Mouse (Mus musculus) Patski (cell line): ENCODE measurements at regions not wholly inside any gene's neighbourhood (a gene's known extent, or its start where the extent isn't known, plus 50 kb on each side); places are given as distances from the start of the nearest gene placed in this dataset.

ENCODE experiments used
- ATAC-seq: fragments of 100-300 bp; one replicate; pipeline ENCODE4 v1.8.0; 2021
- CTCF ChIA-PET: fragments of 350-600 bp; sonication (Branson Sonifier 250); formaldehyde crosslinking; loops from one replicate; lab custom pipeline; 2022; ENCODE audit warnings: inconsistent platforms; lab: Charles Lee
- POLR2A ChIA-PET: fragments of 350-600 bp; sonication (Branson Sonifier 250); formaldehyde crosslinking; loops from one replicate; lab custom pipeline; 2022; ENCODE audit warnings: antibody characterized with exemption, inconsistent platforms; lab: Charles Lee
- DNase-seq: peaks from one replicate; pipeline ENCODE4 v3.0.0-alpha.2; 2011; ENCODE audit warnings: low read depth, low spot score
- H3K27me3 ChIP-seq: fragments of 371-371 bp; one replicate; pipeline ENCODE4 v1.5.1; 2021
- CTCF ChIP-seq: fragments of 100-300 bp; IDR thresholded peaks from one replicate; pipeline ENCODE4 v1.5.1; 2021
- in situ Hi-C: fragments of 300-500 bp; cut with MboI; formaldehyde crosslinking; loops from 3 replicates; pipeline ENCODE4 v1.11.1; 2018; ENCODE audit warnings: low pct_unique_long_range_greater_than_20kb, mixed read lengths

- in situ Hi-C loops = no loop called here
- no peaks in the 10 kb centered on the region for H3K27me3 ChIP-seq
- no peak for ATAC-seq
Measured at GRCm38 (mm10) chr3:101696832-101697231, 92.3 kb upstream of the Atp1a1 start.

GRCm38 (mm10) chr3:101694311-101694710 lies 89.8 kb upstream of the Atp1a1 start:
- no peak for DNase-seq
- POLR2A ChIA-PET = no interaction called here
- TF ChIP-seq CTCF = no peak
- CTCF ChIA-PET = interaction anchor here (1.0 to 1.4 kb wide), 4 partner anchors 10 to 200 kb away, joined by 3 to 4 read pairs (median 3); no protein-coding TSS in a partner anchor
- H3K27me3 ChIP-seq = no peaks in the 10 kb centered on the region
- in situ Hi-C loops = loop anchor here (5.0 kb wide), 3 partner anchors 87 to 177 kb away; no protein-coding TSS in a partner anchor
- ATAC-seq = no peak

More at GRCm38 (mm10) chr3:101696832-101697231, 92.3 kb upstream of the Atp1a1 start:
- CTCF ChIA-PET = interaction anchor here (0.7 to 1.7 kb wide), 7 partner anchors 12 to 109 kb away, joined by 3 to 4 read pairs (median 3); no protein-coding TSS in a partner anchor
- DNase-seq = no peak
- POLR2A ChIA-PET = interaction anchor here (0.5 kb wide), 1 partner anchor 103 kb away, joined by 7 read pairs; no protein-coding TSS in a partner anchor
- no peak for TF ChIP-seq CTCF

GRCm38 (mm10) chr3:101691937-101692604 lies 87.6 kb upstream of the Atp1a1 start:
- TF ChIP-seq CTCF = no peak
- in situ Hi-C loops = loop anchor here (5.0 kb wide), 3 partner anchors 85 to 175 kb away; no protein-coding TSS in a partner anchor

GRCm38 (mm10) chr3:101690779-101691178 lies 86.3 kb upstream of the Atp1a1 start:
- DNase-seq = no peak
- TF ChIP-seq CTCF = no peak
- CTCF ChIA-PET = interaction anchor here (0.8 to 3.1 kb wide), 4 partner anchors 10 to 85 kb away, joined by 3 to 14 read pairs (median 4); no protein-coding TSS in a partner anchor
- H3K27me3 ChIP-seq = no peaks in the 10 kb centered on the region
- in situ Hi-C loops = loop anchor here (5.0 kb wide), 3 partner anchors 83 to 173 kb away; no protein-coding TSS in a partner anchor
- no peak for ATAC-seq
- POLR2A ChIA-PET = interaction anchor here (1.7 kb wide), 1 partner anchor 87 kb away, joined by 4 read pairs; no protein-coding TSS in a partner anchor

More at GRCm38 (mm10) chr3:101691937-101692604, 87.6 kb upstream of the Atp1a1 start:
- ATAC-seq (peak; percentile 89), DNase-seq (peak; percentile 99)
- ChIA-PET POLR2A (interaction anchor here (0.9 to 1.9 kb wide), 4 partner anchors 11 to 113 kb away, joined by 3 to 15 read pairs (median 10); partner anchors contain the start of gene Atp1a1), CTCF (interaction anchor here (0.7 to 3.1 kb wide), 9 partner anchors 11 to 198 kb away, joined by 3 to 14 read pairs (median 4); no protein-coding TSS in a partner anchor)
- H3K27me3 ChIP-seq = no peaks in the 10 kb centered on the region

GRCm38 (mm10) chr3:101690222-101690621 lies 85.7 kb upstream of the Atp1a1 start:
- ATAC-seq = no peak
- H3K27me3 ChIP-seq = no peaks in the 10 kb centered on the region
- TF ChIP-seq CTCF = no peak
- in situ Hi-C loops = loop anchor here (5.0 kb wide), 3 partner anchors 83 to 173 kb away; no protein-coding TSS in a partner anchor
- POLR2A ChIA-PET = interaction anchor here (1.7 kb wide), 1 partner anchor 87 kb away, joined by 4 read pairs; no protein-coding TSS in a partner anchor
- CTCF ChIA-PET = interaction anchor here (1.1 to 3.1 kb wide), 5 partner anchors 9 to 48 kb away, joined by 3 to 14 read pairs (median 4); no protein-coding TSS in a partner anchor
- no peak for DNase-seq

GRCm38 (mm10) chr3:101685203-101685602 lies 80.7 kb upstream of the Atp1a1 start:
- in situ Hi-C loops = no loop called here
- TF ChIP-seq CTCF = no peak
- H3K27me3 ChIP-seq = no peaks in the 10 kb centered on the region
- no peak for DNase-seq
- ChIA-PET POLR2A (interaction anchor here (1.4 kb wide), 1 partner anchor 84 kb away, joined by 4 read pairs; no protein-coding TSS in a partner anchor), CTCF (interaction anchor here (0.8 to 3.0 kb wide), 6 partner anchors 9 to 78 kb away, joined by 3 to 14 read pairs (median 4); no protein-coding TSS in a partner anchor)
- ATAC-seq = no peak

- CTCF ChIA-PET = no interaction called here
- TF ChIP-seq CTCF = no peak
- POLR2A ChIA-PET = no interaction called here
- DNase-seq (no peak), ATAC-seq (no peak)
- in situ Hi-C loops = no loop called here
- no peaks in the 10 kb centered on the region for H3K27me3 ChIP-seq
Measured at GRCm38 (mm10) chr3:101672943-101673342, 68.5 kb upstream of the Atp1a1 start.

- CTCF ChIA-PET = interaction anchor here (1.1 to 3.1 kb wide), 2 partner anchors 11 to 20 kb away, joined by 3 to 9 read pairs; no protein-coding TSS in a partner anchor
- POLR2A ChIA-PET = no interaction called here
- DNase-seq = peak; percentile 58
- TF ChIP-seq CTCF = no peak
- in situ Hi-C loops = no loop called here
- ATAC-seq = no peak
- no peaks in the 10 kb centered on the region for H3K27me3 ChIP-seq
Measured at GRCm38 (mm10) chr3:101670561-101671001, 66.1 kb upstream of the Atp1a1 start.

GRCm38 (mm10) chr3:101669743-101670142 lies 65.3 kb upstream of the Atp1a1 start:
- no peak for TF ChIP-seq CTCF
- ATAC-seq = no peak
- ChIA-PET CTCF (interaction anchor here (0.7 to 3.1 kb wide), 5 partner anchors 12 to 166 kb away, joined by 3 to 9 read pairs (median 3); no protein-coding TSS in a partner anchor), POLR2A (interaction anchor here (1.0 kb wide), 1 partner anchor 9 kb away, joined by 3 read pairs; no protein-coding TSS in a partner anchor)
- in situ Hi-C loops = no loop called here
- H3K27me3 ChIP-seq = no peaks in the 10 kb centered on the region
- DNase-seq = no peak

- POLR2A ChIA-PET = no interaction called here
- H3K27me3 ChIP-seq = no peaks in the 10 kb centered on the region
- DNase-seq = no peak
- no peak for TF ChIP-seq CTCF
- no peak for ATAC-seq
- in situ Hi-C loops = no loop called here
- CTCF ChIA-PET = interaction anchor here (1.0 to 3.1 kb wide), 3 partner anchors 13 to 22 kb away, joined by 3 to 9 read pairs (median 4); no protein-coding TSS in a partner anchor
Measured at GRCm38 (mm10) chr3:101667767-101668387, 63.4 kb upstream of the Atp1a1 start.
